Mouse (Mus musculus) spleen, adult 2 months (tissue): ENCODE data around the gene Ccdc183.

Source experiments
- CTCF ChIP-seq: fragments of 200-500 bp; IDR thresholded peaks from 2 replicates; pipeline ENCODE4 v1.5.1; 2011; ENCODE audit warnings: mild to moderate bottlenecking, inconsistent platforms; ENCODE audit not compliant: insufficient read depth, insufficient read length, insufficient replicate concordance; ENCODE audit errors: extremely low read depth
- POLR2A ChIP-seq: fragments of 200-500 bp; IDR thresholded peaks from 2 replicates; pipeline ENCODE4 v1.6.1; 2011; ENCODE audit warnings: low read depth, low read length, inconsistent platforms

- TF ChIP-seq POLR2A (no peak), CTCF (no peak)
These were observed 11.3 kb upstream of the Ccdc183 start for GRCm38 (mm10) chr2:25628738-25629137.
